Mouse (Mus musculus) bone marrow macrophage, adult 2 months (primary cell): ENCODE data around the gene Gm20388.

Source experiments
- CTCF ChIP-seq: IDR thresholded peaks from 2 replicates; pipeline ENCODE4 v1.5.1; 2012; ENCODE audit warnings: low read depth, mild to moderate bottlenecking, low read length, moderate library complexity
- POLR2A ChIP-seq: IDR thresholded peaks from 2 replicates; pipeline ENCODE4 v1.6.1; 2012; ENCODE audit warnings: mild to moderate bottlenecking, low read depth, low read length, borderline replicate concordance

GRCm38 (mm10) chr8:120851411-120851810 lies 940.8 kb downstream of the Gm20388 start:
- no peak for TF ChIP-seq CTCF
- no peak for TF ChIP-seq POLR2A
